Mouse (Mus musculus) spleen, postnatal 10 days (tissue): ENCODE data around the gene Gm28048.

ENCODE experiments used
- DNase-seq, 2 experiments: peaks; one replicate each; pipeline ENCODE4 v3.0.0; 2021 to 2022; ENCODE audit warnings: low spot score in 2 of 2

Gene Gm28048

DNA sequence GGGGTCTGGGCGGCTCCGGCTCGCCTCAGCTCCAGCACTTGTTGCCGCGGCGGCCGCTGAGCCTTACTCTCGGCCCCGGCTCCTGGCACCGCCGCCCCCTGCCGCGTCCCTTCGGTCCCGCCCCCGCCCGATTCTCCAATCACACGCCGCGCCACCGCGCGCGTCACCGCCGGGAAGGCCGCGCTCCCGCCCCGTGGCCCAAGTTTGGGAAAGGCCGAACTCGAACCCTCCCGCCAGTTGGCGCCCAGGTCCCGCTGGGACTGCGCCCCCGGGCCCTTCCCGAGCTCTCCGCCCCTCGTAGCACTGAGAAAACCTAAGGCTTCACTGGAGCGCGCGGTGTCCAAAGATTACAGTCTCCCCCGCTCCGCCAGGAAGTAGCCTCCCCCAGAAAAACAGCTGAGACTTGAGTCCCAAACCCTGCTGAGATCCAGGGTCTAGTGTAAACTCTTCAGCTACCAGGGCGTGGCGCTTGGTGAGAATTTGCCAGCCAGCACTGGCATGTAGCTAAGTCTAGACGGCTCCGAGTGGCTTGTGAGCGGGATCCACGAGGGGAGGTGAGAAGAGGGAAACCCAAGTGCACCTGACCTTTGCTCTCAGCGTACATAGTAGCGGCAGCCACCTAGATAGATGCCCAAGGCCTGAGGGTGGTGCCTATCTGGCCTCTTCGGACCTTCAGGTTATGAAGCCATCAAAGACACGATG, 122.1 kb downstream of the Gm28048 start:
- peak; percentile 84 to 88 for DNase-seq

GRCm38 (mm10) chr11:22859301-22859632, 122.6 kb downstream of the Gm28048 start:
- DNase-seq = no peak

- peak; percentile 62 to 71 for DNase-seq
Measured at GRCm38 (mm10) chr11:22858441-22859300, 123.2 kb downstream of the Gm28048 start.

GRCm38 (mm10) chr11:22857705-22858440, 124.0 kb downstream of the Gm28048 start:
- peak; percentile 45 to 55 for DNase-seq

GRCm38 (mm10) chr11:22857106-22857704, 124.7 kb downstream of the Gm28048 start:
- DNase-seq = no peak

DNA sequence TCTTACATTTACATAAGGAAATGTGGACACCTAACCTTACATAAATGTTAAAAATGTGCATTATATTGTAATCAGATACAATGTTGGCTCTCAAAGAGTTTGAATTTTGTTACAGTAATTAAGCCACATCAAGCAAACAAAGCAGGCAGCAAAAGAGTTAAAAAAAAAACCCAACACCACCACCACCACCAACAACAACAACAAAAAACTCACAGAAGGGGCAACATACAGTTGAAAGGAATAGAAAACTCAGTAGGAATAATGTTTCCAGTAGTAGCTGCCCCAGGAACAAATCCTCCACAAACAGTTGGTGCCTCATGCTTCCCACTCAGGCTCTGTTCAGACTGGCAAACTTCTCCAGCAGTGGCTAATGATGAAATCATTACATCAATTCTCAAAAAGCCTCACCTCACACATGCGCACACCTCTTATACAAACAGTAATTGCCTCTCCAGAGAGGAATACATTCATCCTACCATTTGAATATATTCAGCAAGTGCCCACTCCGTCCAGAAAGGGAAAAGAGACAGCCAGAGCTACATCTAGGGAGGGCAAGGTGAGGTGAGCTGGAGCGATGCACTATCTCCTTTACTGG, 125.4 kb downstream of the Gm28048 start:
- peak in 1 of 2 experiments; percentile 19 for DNase-seq

DNA sequence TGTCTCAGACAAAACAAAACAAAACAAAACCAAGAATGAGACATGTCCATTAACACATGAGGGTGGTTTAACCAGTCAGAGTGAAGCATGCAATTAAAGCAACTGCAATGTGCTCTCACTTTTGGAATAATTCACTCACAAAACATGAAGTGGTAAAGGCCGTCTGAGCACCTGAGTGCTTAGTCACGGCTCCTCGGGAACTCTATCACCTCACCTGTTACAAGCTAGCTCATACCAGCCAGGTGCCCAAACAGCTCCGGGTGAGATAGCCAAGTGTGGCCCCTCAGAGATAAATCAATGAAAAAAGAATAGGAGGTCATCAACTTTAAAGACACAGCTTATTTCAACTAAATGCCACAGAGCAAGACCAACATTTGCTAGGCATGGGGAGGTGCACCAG, 127.3 kb downstream of the Gm28048 start:
- no peak for DNase-seq

DNA sequence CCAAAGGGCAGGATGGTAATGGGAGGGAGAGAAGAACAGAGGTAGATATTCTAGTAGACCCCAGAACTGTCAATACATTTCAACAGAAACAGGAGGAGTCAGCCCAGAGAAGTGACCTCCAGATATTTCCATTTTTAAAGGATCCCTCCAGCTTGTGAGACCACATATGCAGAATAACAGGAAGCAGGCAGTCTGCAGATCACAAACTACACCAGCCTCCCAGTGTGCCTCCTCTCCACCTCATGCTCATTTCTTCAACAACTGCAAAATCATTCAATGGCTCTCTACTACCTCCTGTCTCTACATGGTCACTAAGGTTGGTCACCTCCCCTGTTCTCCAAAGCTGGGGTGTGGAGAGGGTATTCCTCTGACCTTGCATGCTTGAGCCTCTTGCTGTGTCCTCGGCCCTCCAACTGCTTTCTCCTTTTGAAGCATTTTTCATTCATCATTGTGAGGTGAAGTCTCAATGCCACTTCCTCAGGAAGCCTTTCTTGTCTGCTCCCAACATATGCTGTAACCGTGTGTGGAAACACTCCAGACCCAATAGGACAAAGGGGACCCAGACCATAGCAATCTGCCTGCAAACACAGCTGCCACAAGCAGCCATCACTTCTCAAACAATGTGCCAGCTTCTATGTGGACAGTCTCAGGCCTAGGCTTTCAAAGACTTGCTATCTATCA, 128.3 kb downstream of the Gm28048 start:
- DNase-seq = no peak

GRCm38 (mm10) chr11:22852510-22852909, 129.4 kb downstream of the Gm28048 start:
- DNase-seq = no peak

GRCm38 (mm10) chr11:22851416-22851815, 130.5 kb downstream of the Gm28048 start:
- no peak for DNase-seq

- no peak for DNase-seq
Measured at GRCm38 (mm10) chr11:22850077-22850476, 131.8 kb downstream of the Gm28048 start.

DNA sequence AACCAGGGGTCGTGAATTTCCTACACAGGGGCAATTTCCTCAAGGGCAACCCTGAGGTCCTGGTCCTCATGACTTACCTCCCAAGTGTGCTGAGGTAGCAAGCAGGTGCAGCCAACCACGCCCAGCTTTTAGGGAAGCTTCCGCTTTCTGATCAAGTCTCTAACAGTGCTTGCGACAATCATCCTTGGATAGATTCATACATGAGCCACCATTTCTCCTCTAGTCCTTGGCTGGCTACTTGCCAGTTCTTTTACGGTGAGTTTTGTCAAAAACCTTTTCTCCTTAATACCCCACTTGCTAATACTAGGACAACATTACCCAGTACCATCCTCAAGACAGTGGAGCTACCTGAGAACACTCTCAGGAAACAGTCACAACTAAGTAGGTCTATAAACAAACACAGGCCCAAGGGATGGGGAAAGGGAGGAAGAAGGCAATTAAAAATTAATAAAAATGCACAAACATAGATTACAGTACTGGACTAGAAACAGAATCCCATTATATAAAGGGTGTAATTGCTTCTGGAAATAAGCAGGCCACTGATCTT, 133.2 kb downstream of the Gm28048 start:
- no peak for DNase-seq

GRCm38 (mm10) chr11:22847732-22848648, 133.9 kb downstream of the Gm28048 start:
- DNase-seq = no peak

- DNase-seq = no peak
Measured at GRCm38 (mm10) chr11:22846960-22847731, 134.7 kb downstream of the Gm28048 start.

GRCm38 (mm10) chr11:22846093-22846835, 135.6 kb downstream of the Gm28048 start:
- DNase-seq = no peak

DNA sequence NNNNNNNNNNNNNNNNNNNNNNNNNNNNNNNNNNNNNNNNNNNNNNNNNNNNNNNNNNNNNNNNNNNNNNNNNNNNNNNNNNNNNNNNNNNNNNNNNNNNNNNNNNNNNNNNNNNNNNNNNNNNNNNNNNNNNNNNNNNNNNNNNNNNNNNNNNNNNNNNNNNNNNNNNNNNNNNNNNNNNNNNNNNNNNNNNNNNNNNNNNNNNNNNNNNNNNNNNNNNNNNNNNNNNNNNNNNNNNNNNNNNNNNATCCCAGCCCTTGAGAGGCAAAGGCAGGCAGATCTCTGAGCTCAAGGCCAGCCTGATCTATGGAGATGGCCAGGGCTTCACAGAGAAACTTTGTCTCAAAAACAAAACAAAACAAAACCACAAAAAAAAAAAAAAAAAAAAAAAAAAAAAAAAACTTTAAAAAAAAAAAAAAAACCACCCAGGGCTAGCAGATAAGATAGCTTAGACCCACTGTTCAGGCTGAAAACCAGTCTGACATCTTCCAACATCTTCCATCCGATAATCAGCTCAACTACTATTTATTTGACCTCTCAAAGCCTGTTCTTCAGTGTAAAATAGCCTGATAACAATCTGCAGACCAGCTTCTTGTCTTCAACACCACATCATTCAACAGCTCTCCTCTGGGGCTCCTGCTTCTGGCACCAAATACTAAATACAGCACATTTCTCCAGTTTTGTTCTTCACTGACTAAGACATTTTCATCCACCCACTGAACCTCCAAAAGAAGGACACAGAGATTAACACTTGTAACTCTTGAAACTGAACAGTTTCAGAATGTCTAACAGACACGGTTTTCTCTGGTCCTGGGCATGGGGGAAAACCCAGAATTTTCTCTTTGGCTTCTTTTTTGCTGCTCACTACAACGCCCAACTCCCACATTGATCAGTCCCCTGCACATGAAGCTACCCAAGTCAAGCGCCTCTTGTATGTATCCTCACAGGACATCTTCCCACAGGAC, 136.9 kb downstream of the Gm28048 start:
- no peak for DNase-seq

DNA sequence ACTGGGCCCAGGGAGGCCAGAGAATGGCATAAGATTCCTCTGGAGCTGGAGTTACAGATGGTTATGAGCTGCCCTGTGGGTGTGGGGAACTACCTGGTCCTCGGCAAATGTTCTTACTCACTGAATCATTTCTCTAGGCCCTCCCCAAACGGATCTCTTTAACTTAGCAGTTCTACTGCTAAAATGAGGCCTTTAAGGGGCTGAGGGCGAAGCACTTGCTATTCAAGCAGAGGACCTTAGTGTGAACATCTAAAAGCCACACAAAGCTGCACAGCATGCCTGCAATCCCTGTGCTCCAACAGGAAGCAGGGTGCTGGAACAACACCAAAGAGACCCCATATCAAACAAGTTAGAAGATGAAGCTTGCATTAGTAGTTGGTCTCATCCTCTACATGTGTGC, 142.4 kb downstream of the Gm28048 start:
- DNase-seq = no peak
